Mouse (Mus musculus) embryonic facial prominence, embryonic 15.5 days (tissue): ENCODE results near the gene Cbx2. TPM values are rescaled to one million over a fixed set of nuclear protein-coding genes. Genes with fewer than 3 reads are reported as not detected.

Source experiments
- ATAC-seq: fragments of 200-750 bp; cut with Nextera tagmentation; 2 replicates; pipeline ENCODE4 v1.8.0; 2017; ENCODE audit warnings: low read depth, moderate TSS enrichment; ENCODE audit not compliant: insufficient number of reproducible peaks, low FRiP score, low TSS enrichment
- H3K27ac ChIP-seq: fragments of 300-500 bp; sonication (generic); replicated peaks from 2 replicates; pipeline ENCODE4 v1.5.1; 2015; ENCODE audit warnings: mild to moderate bottlenecking, inconsistent platforms
- H3K27me3 ChIP-seq: fragments of 300-500 bp; sonication (generic); 2 replicates; pipeline ENCODE4 v1.6.1; 2015; ENCODE audit warnings: inconsistent platforms
- H3K36me3 ChIP-seq: fragments of 300-500 bp; sonication (generic); 2 replicates; pipeline ENCODE4 v1.6.1; 2015; ENCODE audit warnings: mild to moderate bottlenecking, inconsistent platforms
- H3K4me1 ChIP-seq: fragments of 300-500 bp; sonication (generic); 2 replicates; pipeline ENCODE4 v1.6.1; 2015; ENCODE audit warnings: inconsistent platforms
- H3K4me2 ChIP-seq: fragments of 300-500 bp; sonication (generic); replicated peaks from 2 replicates; pipeline ENCODE4 v1.6.1; 2015; ENCODE audit warnings: mild to moderate bottlenecking, inconsistent platforms
- H3K4me3 ChIP-seq: fragments of 300-500 bp; sonication (generic); replicated peaks from 2 replicates; pipeline ENCODE4 v1.5.1; 2015; ENCODE audit warnings: mild to moderate bottlenecking, inconsistent platforms
- H3K9ac ChIP-seq: fragments of 300-500 bp; sonication (generic); 2 replicates; pipeline ENCODE4 v1.6.1; 2015; ENCODE audit warnings: inconsistent platforms
- H3K9me3 ChIP-seq: fragments of 300-500 bp; sonication (generic); replicated peaks from 2 replicates; pipeline ENCODE4 v1.6.1; 2016; ENCODE audit warnings: inconsistent platforms
- WGBS: fragments of 180-500 bp; shearing (Covaris S2); methylation state at CpG from one replicate; pipeline ENCODE4 v1.1.7; 2015; 5-methylcytosine and 5-hydroxymethylcytosine counted together
- polyA plus RNA-seq: library from polyadenylated mRNA; unstranded; fragments of >200 nt; fragmentation: Nextera tagmentation; extraction: Ambion mirVana; gene quantifications from 2 replicates; pipeline ENCODE4 v1.2.1, GENCODE M21; 2015

Cbx2 gene
- polyA plus RNA-seq, 1 experiment from 2014 or later, result 37.0 TPM

DNA sequence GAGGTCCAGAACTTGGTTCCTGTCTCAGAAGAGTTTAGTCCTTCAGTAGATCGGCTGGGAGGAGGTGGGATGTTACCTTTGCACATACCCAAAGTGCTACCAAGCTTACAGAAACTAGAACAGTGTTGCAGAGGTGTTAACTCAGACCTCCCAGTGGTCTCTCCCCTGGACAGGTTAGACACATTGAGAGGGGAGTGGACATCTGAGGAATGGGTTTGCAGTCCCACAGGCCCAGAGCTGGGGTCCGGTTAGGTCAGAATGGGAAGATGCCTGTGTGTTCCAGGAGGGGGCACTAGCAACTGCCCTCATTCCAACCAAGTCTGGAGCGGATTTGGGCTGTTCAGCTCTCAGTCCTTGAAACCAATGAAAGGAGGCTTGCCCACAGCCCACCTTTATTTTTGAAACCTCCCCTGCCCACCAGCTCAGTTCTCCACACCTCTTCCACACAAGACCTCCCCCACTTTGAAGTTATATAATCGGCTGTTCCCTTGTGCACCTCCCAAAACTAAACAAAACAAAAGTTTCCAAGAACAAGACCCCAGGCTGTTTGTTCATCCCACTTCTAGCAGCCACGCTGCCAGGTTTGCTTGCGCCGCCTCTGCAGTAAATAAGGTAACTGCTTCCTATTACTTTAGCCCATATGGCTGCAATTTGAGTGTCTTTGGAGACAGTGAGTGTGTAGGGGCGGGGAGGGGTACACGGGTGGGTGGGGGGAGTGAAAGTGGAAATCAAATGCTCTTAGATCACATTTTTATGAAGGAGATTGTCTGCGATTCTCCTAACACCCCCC lies 21.2 kb downstream of the Cbx2 start:
- H3K27ac ChIP-seq, result peak overlapping the region; percentile 78; the same call in 1 of the 2 replicates
- peaks cover 84% of the 10 kb centered on the region for H3K4me1 ChIP-seq
- H3K27me3 ChIP-seq, result peaks cover 71% of the 10 kb centered on the region
- H3K4me2 ChIP-seq, result peak overlapping the region; percentile 48
- no peak overlapping the region for H3K9ac ChIP-seq
- H3K36me3 ChIP-seq, result 0 out of 2 replicates have a peak, but pooled peaks cover 3% of the 10 kb centered on the region
- H3K9me3 ChIP-seq, result no peaks in the 10 kb centered on the region
- 6% methylated on average over 10 of the region's 10 CpGs for WGBS
- ATAC-seq, result no peak
- peak overlapping the region; percentile 23; the same call in 1 of the 2 replicates for H3K4me3 ChIP-seq

DNA sequence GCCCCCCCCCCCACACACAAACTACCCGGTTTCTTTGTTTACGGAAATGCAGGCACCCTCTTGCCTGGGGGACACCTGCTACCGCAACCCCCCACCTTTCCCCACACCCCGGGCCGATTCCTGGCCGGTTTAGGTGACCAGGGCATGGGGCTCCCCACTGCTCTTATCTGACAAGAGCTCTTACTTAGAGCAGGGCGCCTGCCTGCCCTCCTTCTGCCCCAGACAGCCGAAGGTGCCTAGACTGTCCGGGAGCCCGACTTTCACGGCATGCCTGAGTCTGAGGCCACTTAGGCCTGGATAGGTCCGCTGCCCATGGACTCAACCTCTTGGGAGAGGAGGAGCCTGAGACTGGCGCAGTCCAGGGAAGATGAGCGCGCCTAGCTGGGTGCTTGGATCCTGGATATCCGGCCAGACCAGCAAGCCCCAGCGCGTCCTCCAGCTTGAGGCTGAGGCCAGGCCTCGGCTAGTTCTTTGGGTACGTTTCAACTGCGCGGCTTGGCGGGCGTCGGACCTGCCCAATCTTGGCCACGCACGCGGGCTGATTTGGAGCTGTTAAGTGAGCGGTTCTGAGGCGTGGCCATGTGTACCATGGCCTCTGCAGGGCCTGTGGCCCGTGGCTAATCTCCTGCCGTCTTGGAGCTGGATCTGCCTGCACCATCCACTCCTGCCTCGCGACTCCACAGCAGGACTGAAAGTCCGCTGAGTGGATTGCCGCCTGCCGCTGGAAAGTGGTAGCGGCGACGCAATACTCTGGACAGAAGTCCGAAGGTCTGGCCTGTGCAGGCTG lies 22.0 kb downstream of the Cbx2 start:
- peaks cover 76% of the 10 kb centered on the region for H3K4me1 ChIP-seq
- WGBS, result 11% methylated on average over 41 of the region's 41 CpGs

DNA sequence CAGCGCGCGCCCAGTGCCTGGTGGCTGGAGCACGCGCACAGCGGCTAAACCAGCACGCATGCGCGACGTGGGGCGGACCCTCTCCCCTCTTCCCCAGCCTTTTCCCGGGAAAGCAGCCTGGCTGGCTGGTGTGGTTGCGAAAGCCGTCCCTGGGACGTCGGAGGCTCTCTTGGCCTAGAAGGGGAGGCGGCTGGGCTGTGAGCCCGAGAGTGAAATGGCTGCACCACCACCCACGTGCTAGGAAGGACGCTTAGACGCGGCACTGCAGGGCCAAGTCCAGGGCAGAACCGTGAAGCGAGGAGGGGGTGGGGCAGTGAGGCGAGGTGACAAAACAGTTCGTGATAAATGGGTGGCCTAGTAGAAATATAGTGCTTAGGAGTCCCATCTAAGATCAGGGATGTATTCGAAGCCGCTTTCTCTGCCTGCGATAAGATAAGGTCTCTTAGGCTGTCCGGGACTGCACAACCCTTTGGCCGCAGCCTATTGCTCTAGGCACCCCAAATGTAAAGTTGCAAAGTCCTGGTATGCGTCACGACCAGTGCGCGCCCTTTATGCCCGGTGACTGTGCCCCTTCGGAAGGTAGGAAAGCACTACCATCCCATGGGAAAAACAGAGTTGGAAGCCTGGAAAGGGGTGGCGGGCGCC lies 24.0 kb downstream of the Cbx2 start:
- no peak overlapping the region for H3K27ac ChIP-seq

More for the DNA sequence above, 22.0 kb downstream of the Cbx2 start:
- H3K9me3 ChIP-seq, result no peaks in the 10 kb centered on the region
- H3K4me3 ChIP-seq, result peak overlapping the region; percentile 23
- peaks cover 76% of the 10 kb centered on the region for H3K27me3 ChIP-seq
- H3K36me3 ChIP-seq, result no peaks in the 10 kb centered on the region
- ATAC-seq, result no peak
- peak overlapping the region; percentile 22; the same call in 1 of the 2 replicates for H3K9ac ChIP-seq
- H3K4me2 ChIP-seq, result peak overlapping the region; percentile 48
- H3K27ac ChIP-seq, result no peak overlapping the region

DNA sequence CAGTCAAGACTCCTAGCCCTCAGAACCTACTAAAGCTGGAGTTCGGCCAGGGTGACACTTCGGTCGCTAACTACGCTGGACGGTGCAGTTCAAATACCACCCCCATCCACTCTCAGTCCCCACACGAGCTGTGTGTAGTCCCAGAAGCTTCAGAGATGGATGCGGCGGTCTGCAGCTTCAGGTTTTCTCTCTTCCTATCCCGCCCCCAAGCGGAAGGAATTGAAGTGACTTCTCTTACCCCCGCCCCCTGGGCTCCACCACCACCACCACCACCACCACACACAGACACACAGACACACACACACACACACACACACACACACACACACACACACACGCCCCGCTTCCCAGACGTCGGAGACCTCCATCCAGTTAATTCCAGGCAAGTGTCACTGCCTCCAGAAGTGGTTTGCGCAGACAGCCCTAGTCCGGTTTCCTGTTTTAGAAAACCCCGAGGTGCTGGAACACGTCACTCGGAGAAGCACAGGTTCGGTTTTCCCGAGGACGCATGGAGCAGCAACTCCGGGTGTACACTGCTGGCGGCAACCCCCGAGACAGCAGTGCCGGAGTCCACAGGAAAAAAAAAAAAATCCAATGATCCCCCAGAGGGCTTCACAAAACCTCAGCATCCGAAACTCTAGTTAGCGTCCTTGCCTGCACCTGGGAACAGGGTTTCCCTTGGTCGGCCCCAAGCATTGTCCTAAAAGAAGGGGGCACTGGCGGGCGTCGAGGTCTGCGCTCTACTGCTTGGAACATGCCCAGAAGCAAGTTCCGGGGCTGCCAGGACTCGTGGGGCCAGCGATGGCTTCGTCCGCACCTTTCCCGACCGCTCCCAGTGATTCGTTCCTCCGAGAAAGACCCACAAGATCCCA lies 24.7 kb downstream of the Cbx2 start:
- Histone ChIP-seq H3K27ac (no peak overlapping the region), H3K27me3 (peaks cover 91% of the 10 kb centered on the region), H3K9me3 (no peaks in the 10 kb centered on the region), H3K9ac (no peak overlapping the region), H3K4me1 (peaks cover 63% of the 10 kb centered on the region), H3K36me3 (no peaks in the 10 kb centered on the region), H3K4me2 (peak overlapping the region; percentile 55), H3K4me3 (peak overlapping the region; percentile 36)
- under 1% methylated on average over 43 of the region's 43 CpGs for WGBS
- no peak for ATAC-seq

More for the DNA sequence above, 24.0 kb downstream of the Cbx2 start:
- H3K36me3 ChIP-seq, result no peaks in the 10 kb centered on the region
- H3K4me3 ChIP-seq, result peak overlapping the region; percentile 36
- H3K9me3 ChIP-seq, result no peaks in the 10 kb centered on the region
- WGBS, result under 1% methylated on average over 39 of the region's 39 CpGs
- peaks cover 91% of the 10 kb centered on the region for H3K27me3 ChIP-seq
- peak overlapping the region; percentile 55 for H3K4me2 ChIP-seq
- H3K9ac ChIP-seq, result peak overlapping the region; percentile 2; the same call in 1 of the 2 replicates
- ATAC-seq, result no peak
- peaks cover 63% of the 10 kb centered on the region for H3K4me1 ChIP-seq

DNA sequence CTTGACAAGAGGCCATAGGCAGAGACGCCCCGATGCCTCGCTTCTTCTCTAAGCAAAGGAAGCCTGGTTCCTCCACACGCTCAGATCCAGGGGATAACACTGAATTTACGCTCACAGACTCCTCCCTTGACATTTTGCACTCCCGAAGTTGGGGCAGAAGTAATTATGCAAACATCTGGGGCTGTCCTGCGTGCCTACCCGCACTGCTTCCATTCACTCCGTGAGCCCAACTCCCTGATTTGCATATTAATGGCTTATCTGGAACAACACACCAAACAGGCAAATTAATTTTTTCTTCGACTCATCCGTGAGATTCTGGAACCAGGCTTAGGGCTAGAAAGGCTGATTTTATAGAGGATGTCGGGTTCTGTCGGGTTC lies 25.4 kb downstream of the Cbx2 start:
- H3K4me3 ChIP-seq, result peak overlapping the region; percentile 36
- H3K36me3 ChIP-seq, result no peaks in the 10 kb centered on the region
- WGBS, result under 1% methylated on average over 13 of the region's 13 CpGs
- no peaks in the 10 kb centered on the region for H3K9me3 ChIP-seq
- peaks cover 95% of the 10 kb centered on the region for H3K27me3 ChIP-seq
- peak overlapping the region; percentile 55 for H3K4me2 ChIP-seq
- H3K27ac ChIP-seq, result no peak overlapping the region
- H3K9ac ChIP-seq, result no peak overlapping the region
- no peak for ATAC-seq
- peaks cover 63% of the 10 kb centered on the region for H3K4me1 ChIP-seq

DNA sequence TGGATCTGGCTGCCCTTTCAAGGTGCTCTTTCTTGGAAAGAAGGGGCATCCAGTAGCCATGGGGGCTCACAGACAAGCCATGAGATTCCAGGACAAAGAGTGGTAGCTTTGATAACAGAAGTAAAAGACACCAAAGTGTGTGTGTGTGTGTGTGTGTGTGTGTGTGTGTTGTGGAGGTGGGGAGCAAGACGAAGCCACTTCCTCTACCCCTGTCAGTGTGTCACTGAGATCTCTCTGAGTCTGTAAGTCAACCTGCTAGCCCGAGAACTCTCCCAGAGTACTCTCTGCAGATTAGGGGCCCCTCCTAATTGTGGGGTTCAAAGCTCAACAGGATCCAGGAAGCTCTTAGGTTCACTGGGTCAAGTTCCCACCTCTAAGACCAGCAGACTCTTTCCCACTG lies 27.6 kb downstream of the Cbx2 start:
- ATAC-seq, result no peak
- Histone ChIP-seq H3K4me2 (no peak overlapping the region), H3K4me1 (peaks cover 64% of the 10 kb centered on the region), H3K9me3 (no peaks in the 10 kb centered on the region), H3K4me3 (no peak overlapping the region), H3K27ac (no peak overlapping the region), H3K36me3 (no peaks in the 10 kb centered on the region), H3K9ac (no peak overlapping the region), H3K27me3 (peaks cover 94% of the 10 kb centered on the region)
- 2% methylated on average over 2 of the region's 2 CpGs for WGBS

DNA sequence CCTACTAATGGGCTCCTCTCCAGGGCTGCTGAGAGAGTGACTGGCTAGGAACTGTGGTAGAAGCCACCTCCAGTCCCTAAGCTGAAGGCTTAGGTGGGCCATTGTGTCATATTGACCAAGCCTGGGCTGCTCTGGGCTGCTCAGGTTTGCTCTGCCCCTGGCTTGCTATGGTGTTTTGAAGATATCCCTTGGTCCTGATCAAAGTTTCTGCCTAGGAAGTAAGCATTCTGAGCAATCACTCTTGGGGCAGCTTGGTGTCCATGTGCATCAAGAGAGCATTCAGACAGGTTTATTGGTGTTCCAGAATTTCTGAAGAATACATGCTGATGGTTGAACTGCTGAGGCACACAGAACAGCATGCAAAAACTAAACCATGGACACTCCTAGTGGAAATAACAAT lies 28.7 kb downstream of the Cbx2 start:
- Histone ChIP-seq H3K4me3 (no peak overlapping the region), H3K9me3 (no peaks in the 10 kb centered on the region), H3K9ac (no peak overlapping the region), H3K27me3 (peaks cover 89% of the 10 kb centered on the region), H3K27ac (no peak overlapping the region), H3K4me1 (peaks cover 69% of the 10 kb centered on the region), H3K4me2 (no peak overlapping the region), H3K36me3 (no peaks in the 10 kb centered on the region)
- ATAC-seq, result no peak

DNA sequence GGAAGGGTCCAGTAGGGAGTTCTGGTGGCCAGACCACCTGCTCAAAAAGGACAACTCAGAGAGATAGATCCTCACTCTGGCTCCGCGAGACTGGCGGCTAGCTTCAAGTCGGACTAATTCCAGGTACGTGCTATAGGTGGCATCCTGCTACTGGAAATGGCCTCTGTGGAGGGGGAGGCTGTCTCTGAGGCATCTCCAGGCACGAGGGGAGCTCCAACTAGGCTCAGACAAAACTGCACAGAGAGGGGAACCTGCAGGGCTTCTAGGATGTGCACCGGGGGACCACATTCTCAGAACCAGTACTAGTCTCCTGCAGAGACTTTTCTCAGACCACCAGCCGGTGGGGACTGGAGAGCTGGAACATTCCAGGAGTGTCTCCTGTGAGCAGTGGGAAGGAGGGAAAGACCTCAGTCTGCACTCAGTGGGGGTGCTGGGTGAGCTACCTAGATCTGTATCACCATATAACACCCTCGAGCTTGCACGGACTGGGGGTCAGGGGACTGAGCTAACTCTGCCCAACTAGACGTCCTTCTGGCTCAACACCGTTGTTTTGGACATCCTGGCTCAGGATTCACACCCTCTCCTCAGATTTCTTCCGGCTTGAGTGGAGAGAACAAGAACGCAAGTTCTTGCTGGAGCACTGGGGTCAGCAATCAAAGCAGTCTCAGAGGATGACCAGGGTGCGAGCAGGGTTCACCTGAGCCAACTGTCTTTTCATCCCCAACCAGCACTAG lies 29.3 kb downstream of the Cbx2 start:
- Histone ChIP-seq H3K27me3 (peaks cover 82% of the 10 kb centered on the region), H3K9ac (no peak overlapping the region), H3K36me3 (no peaks in the 10 kb centered on the region), H3K4me1 (peaks cover 66% of the 10 kb centered on the region), H3K4me2 (0 out of 2 replicates have a peak overlapping the region, but pooled peaks have one; percentile 87), H3K9me3 (no peaks in the 10 kb centered on the region), H3K4me3 (no peak overlapping the region), H3K27ac (no peak overlapping the region)
- ATAC-seq, result no peak
- WGBS, result 5% methylated on average over 15 of the region's 15 CpGs

DNA sequence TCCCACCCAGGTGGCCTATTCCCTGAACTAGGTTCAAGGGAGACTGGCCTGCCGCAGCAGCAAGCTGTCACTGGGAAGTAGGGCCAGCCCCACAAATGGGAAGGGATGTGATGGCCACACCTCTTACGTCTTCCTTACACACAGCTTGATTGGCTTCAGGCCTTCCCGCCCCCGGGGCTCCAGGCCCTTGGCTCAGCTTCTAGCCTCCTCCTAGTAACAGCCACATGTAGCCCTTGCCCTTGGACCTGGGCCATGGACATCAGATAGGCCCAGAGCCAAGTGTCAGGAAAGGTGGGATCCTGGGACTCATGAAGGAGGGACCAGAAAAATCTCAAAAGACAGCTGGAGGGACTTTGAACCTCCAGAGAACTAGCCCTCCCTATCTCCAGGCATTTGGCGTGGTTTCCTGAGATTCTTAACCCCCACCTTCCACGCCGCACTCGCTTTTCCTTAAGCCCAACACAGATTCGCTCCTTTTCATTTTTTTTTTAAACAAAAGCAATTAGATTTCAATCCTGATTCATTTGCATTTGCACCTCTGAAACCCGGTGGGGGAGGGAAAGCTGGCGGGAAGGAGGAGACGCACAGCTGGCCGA lies 30.0 kb downstream of the Cbx2 start:
- WGBS, result 3% methylated on average over 13 of the region's 13 CpGs
- Histone ChIP-seq H3K27ac (no peak overlapping the region), H3K4me1 (peaks cover 66% of the 10 kb centered on the region), H3K9ac (no peak overlapping the region), H3K4me3 (peak overlapping the region; percentile 59), H3K36me3 (no peaks in the 10 kb centered on the region), H3K4me2 (peak overlapping the region; percentile 87), H3K27me3 (peaks cover 83% of the 10 kb centered on the region), H3K9me3 (no peaks in the 10 kb centered on the region)
- peak; percentile 21; the same call in 1 of the 2 replicates for ATAC-seq

DNA sequence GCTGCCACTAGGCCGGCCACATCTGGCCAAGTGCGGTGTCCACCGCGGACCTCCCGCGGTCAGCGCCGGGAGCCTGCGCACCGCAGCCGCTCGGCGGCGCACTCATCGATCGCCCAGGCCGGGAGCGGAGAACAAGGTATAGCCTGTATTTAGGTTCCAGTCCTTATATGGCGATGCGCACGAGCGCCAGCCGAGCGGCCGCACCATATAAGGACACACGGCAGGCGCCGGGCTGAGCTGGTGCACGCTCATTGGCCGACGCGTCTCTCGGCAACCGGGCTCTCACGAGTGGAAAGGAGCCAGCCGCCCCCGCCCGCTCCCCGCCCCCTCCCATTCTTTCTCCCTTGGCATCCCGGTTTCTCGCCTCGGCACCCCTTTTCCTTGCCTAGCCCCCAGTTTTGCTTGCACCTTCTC lies 30.5 kb downstream of the Cbx2 start:
- no peak overlapping the region for H3K27ac ChIP-seq
- peaks cover 83% of the 10 kb centered on the region for H3K27me3 ChIP-seq
- under 1% methylated on average over 41 of the region's 42 CpGs for WGBS
- no peaks in the 10 kb centered on the region for H3K9me3 ChIP-seq
- H3K9ac ChIP-seq, result no peak overlapping the region
- H3K4me1 ChIP-seq, result peaks cover 66% of the 10 kb centered on the region
- H3K4me2 ChIP-seq, result peak overlapping the region; percentile 87
- ATAC-seq, result peak; percentile 93
- no peaks in the 10 kb centered on the region for H3K36me3 ChIP-seq
- peak overlapping the region; percentile 59 for H3K4me3 ChIP-seq
